Mouse (Mus musculus) heart, embryonic 14.5 days (tissue): ENCODE data around the gene Ensa. TPM values are rescaled to one million over a fixed set of nuclear protein-coding genes. Genes with fewer than 3 reads are reported as not detected.
"Not testable (repeated sequence)": the region's sequence is repeated elsewhere in the genome, so short reads cannot be mapped to it uniquely, and the experiment has no call there.

Experiments
- ATAC-seq: fragments of 200-750 bp; cut with Nextera tagmentation; 2 replicates; pipeline ENCODE4 v1.8.0; 2017; ENCODE audit warnings: low read depth, moderate TSS enrichment; ENCODE audit not compliant: insufficient number of reproducible peaks, insufficient read depth, low FRiP score
- H3K27ac ChIP-seq, 2 experiments: fragments of 200-500 bp in 1 of 2; fragments of 300-500 bp in 1 of 2; sonication (generic) in 1 of 2; replicated peaks in 1 of 2; 2 replicates each; pipeline ENCODE4 v1.5.1; 2012 to 2014; ENCODE audit warnings: low read depth in 2 of 2, low read length in 2 of 2, control low read depth in 1 of 2, mild to moderate bottlenecking in 1 of 2, mixed read lengths in 1 of 2; ENCODE audit not compliant: control insufficient read depth in 1 of 2, insufficient read depth in 1 of 2
- H3K27me3 ChIP-seq: fragments of 300-500 bp; sonication (generic); 2 replicates; pipeline ENCODE4 v1.6.1; 2014; ENCODE audit warnings: mild to moderate bottlenecking, low read length, control low read depth; ENCODE audit not compliant: control insufficient read depth, insufficient read depth
- H3K36me3 ChIP-seq: fragments of 300-500 bp; sonication (generic); 2 replicates; pipeline ENCODE4 v1.6.1; 2014; ENCODE audit warnings: mild to moderate bottlenecking, control low read depth, low read length, mixed read lengths; ENCODE audit not compliant: control insufficient read depth, insufficient read depth
- H3K4me1 ChIP-seq, 2 experiments: fragments of 200-500 bp in 1 of 2; fragments of 300-500 bp in 1 of 2; sonication (generic) in 1 of 2; 2 replicates each; pipeline ENCODE4 v1.6.1; 2012 to 2014; ENCODE audit warnings: low read length in 2 of 2, control low read depth in 1 of 2, mixed read lengths in 1 of 2; ENCODE audit not compliant: control insufficient read depth in 2 of 2, insufficient read depth in 2 of 2
- H3K4me2 ChIP-seq: fragments of 300-500 bp; sonication (generic); 2 replicates; pipeline ENCODE4 v1.6.1; 2014; ENCODE audit warnings: mild to moderate bottlenecking, low read length
- H3K4me3 ChIP-seq, 2 experiments: fragments of 200-500 bp in 1 of 2; fragments of 300-500 bp in 1 of 2; sonication (generic) in 1 of 2; 2 replicates each; pipeline ENCODE4 v1.5.1; 2012 to 2014; ENCODE audit warnings: low read length in 2 of 2, mild to moderate bottlenecking in 2 of 2, control low read depth in 1 of 2, low read depth in 1 of 2, moderate library complexity in 1 of 2; ENCODE audit not compliant: control insufficient read depth in 1 of 2, insufficient read depth in 1 of 2
- H3K9ac ChIP-seq: fragments of 300-500 bp; sonication (generic); 2 replicates; pipeline ENCODE4 v1.6.1; 2014; ENCODE audit warnings: mild to moderate bottlenecking, low read length
- H3K9me3 ChIP-seq: fragments of 300-500 bp; sonication (generic); 2 replicates; pipeline ENCODE4 v1.6.1; 2016; ENCODE audit warnings: low read length, control low read depth; ENCODE audit not compliant: control insufficient read depth
- WGBS: fragments of 180-500 bp; shearing (Covaris S2); extraction: QIAGEN DNeasy Blood & Tissue Kit; methylation state at CpG from one replicate; pipeline ENCODE4 v1.1.7; 2014; 5-methylcytosine and 5-hydroxymethylcytosine counted together
- polyA plus RNA-seq: library from polyadenylated mRNA; unstranded; fragments of >200 nt; fragmentation: Nextera tagmentation; extraction: Ambion mirVana; gene quantifications from 2 replicates; pipeline ENCODE4 v1.2.1, GENCODE M21; 2014

The Ensa gene
- polyA plus RNA-seq, 1 experiment from 2014 or later: 51.1 TPM

GRCm38 (mm10) chr3:95613996-95614395, 10.8 kb upstream of the Ensa start:
- 96% methylated on average over 1 of the region's 1 CpGs for WGBS
- Histone ChIP-seq H3K9ac (no peak overlapping the region), H3K27ac (no peak overlapping the region), H3K4me1 (peaks cover 0 to 6% of the 10 kb centered on the region in 2 experiments; a peak in 1 of 4 replicates), H3K4me3 (no peak overlapping the region), H3K4me2 (no peak overlapping the region), H3K27me3 (no peaks in the 10 kb centered on the region), H3K36me3 (peaks cover 54% of the 10 kb centered on the region), H3K9me3 (no peaks in the 10 kb centered on the region)
- no peak for ATAC-seq

- no peak overlapping the region for H3K27ac ChIP-seq
- no peak overlapping the region for H3K4me3 ChIP-seq
- no peak overlapping the region for H3K9ac ChIP-seq
- H3K36me3 ChIP-seq: peaks cover 47% of the 10 kb centered on the region
- no peak for ATAC-seq
- no peak overlapping the region for H3K4me2 ChIP-seq
- no peaks in the 10 kb centered on the region for H3K27me3 ChIP-seq
- WGBS: 80% methylated on average over 1 of the region's 1 CpGs
- H3K4me1 ChIP-seq: no peaks in the 10 kb centered on the region
- no peaks in the 10 kb centered on the region for H3K9me3 ChIP-seq
Observed at GRCm38 (mm10) chr3:95618511-95618910, 6.3 kb upstream of the Ensa start.

GRCm38 (mm10) chr3:95621241-95621640, 3.6 kb upstream of the Ensa start:
- peaks cover 0 to 10% of the 10 kb centered on the region in 2 experiments; a peak in 2 of 4 replicates for H3K4me1 ChIP-seq
- H3K9ac ChIP-seq: no peak overlapping the region
- no peak overlapping the region for H3K27ac ChIP-seq
- H3K4me2 ChIP-seq: no peak overlapping the region
- H3K27me3 ChIP-seq: no peaks in the 10 kb centered on the region
- no peak for ATAC-seq
- no peaks in the 10 kb centered on the region for H3K9me3 ChIP-seq
- WGBS: 67% methylated on average over 1 of the region's 1 CpGs
- H3K36me3 ChIP-seq: peaks cover 42% of the 10 kb centered on the region
- H3K4me3 ChIP-seq: no peak overlapping the region

- 91% methylated on average over 19 of the region's 20 CpGs for WGBS
- not testable (repeated sequence) for H3K4me2 ChIP-seq, H3K27ac ChIP-seq, H3K9me3 ChIP-seq, H3K27me3 ChIP-seq, H3K4me3 ChIP-seq, H3K9ac ChIP-seq, ATAC-seq
- Histone ChIP-seq H3K4me1 (peaks cover 0 to 15% of the 10 kb centered on the region in 2 experiments; a peak in 2 of 4 replicates), H3K36me3 (peaks cover 42% of the 10 kb centered on the region)
Observed at GRCm38 (mm10) chr3:95622421-95622820, 2.4 kb upstream of the Ensa start.

GRCm38 (mm10) chr3:95623551-95623950, 1.2 kb upstream of the Ensa start:
- Histone ChIP-seq H3K9me3 (no peaks in the 10 kb centered on the region), H3K4me3 (no peak overlapping the region), H3K36me3 (peaks cover 42% of the 10 kb centered on the region), H3K27me3 (no peaks in the 10 kb centered on the region), H3K27ac (no peak overlapping the region), H3K4me1 (peaks cover 0 to 15% of the 10 kb centered on the region in 2 experiments; a peak in 2 of 4 replicates), H3K4me2 (no peak overlapping the region), H3K9ac (no peak overlapping the region)
- WGBS: 59% methylated on average over 2 of the region's 2 CpGs
- ATAC-seq: no peak

- peaks cover 42% of the 10 kb centered on the region for H3K36me3 ChIP-seq
- ATAC-seq, H3K9me3 ChIP-seq, H3K27me3 ChIP-seq: not testable (repeated sequence)
- peak overlapping the region in 1 of 2 experiments; percentile 63; a peak in 2 of 4 replicates for H3K27ac ChIP-seq
- peaks cover 0 to 15% of the 10 kb centered on the region in 2 experiments; a peak in 2 of 4 replicates for H3K4me1 ChIP-seq
- peak overlapping the region; percentile 70 for H3K9ac ChIP-seq
- H3K4me3 ChIP-seq: peak overlapping the region in 1 of 2 experiments; percentile 73; a peak in 2 of 4 replicates
- H3K4me2 ChIP-seq: peak overlapping the region; percentile 61
- WGBS: 76% methylated on average over 5 of the region's 5 CpGs
Observed at GRCm38 (mm10) chr3:95623991-95624515, 740 bp upstream of the Ensa start.

GRCm38 (mm10) chr3:95627763-95628162, 3.0 kb downstream of the Ensa start:
- no peak overlapping the region for H3K4me3 ChIP-seq
- H3K9ac ChIP-seq: peak overlapping the region; percentile 18; the same call in 1 of the 2 replicates
- no peak for ATAC-seq
- peaks cover 0 to 21% of the 10 kb centered on the region in 2 experiments; a peak in 3 of 4 replicates for H3K4me1 ChIP-seq
- 81% methylated on average over 5 of the region's 5 CpGs for WGBS
- H3K36me3 ChIP-seq: peaks cover 67% of the 10 kb centered on the region
- H3K27me3 ChIP-seq: no peaks in the 10 kb centered on the region
- H3K4me2 ChIP-seq: no peak overlapping the region
- H3K9me3 ChIP-seq: no peaks in the 10 kb centered on the region
- no peak overlapping the region for H3K27ac ChIP-seq

- no peaks in the 10 kb centered on the region for H3K9me3 ChIP-seq
- H3K9ac ChIP-seq: no peak overlapping the region
Observed at GRCm38 (mm10) chr3:95629755-95630154, 5.0 kb downstream of the Ensa start.

More at GRCm38 (mm10) chr3:95629755-95630154, 5.0 kb downstream of the Ensa start:
- no peaks in the 10 kb centered on the region for H3K27me3 ChIP-seq
- H3K4me1 ChIP-seq: peaks cover 0 to 18% of the 10 kb centered on the region in 2 experiments; a peak in 3 of 4 replicates
- no peak for ATAC-seq
- H3K27ac ChIP-seq: no peak overlapping the region
- H3K36me3 ChIP-seq: peaks cover 86% of the 10 kb centered on the region
- no peak overlapping the region for H3K4me3 ChIP-seq
- H3K4me2 ChIP-seq: no peak overlapping the region
- 69% methylated on average over 4 of the region's 4 CpGs for WGBS
